8 mouse cellular contexts compared by ENCODE assay signal in the genomic region with DNA sequence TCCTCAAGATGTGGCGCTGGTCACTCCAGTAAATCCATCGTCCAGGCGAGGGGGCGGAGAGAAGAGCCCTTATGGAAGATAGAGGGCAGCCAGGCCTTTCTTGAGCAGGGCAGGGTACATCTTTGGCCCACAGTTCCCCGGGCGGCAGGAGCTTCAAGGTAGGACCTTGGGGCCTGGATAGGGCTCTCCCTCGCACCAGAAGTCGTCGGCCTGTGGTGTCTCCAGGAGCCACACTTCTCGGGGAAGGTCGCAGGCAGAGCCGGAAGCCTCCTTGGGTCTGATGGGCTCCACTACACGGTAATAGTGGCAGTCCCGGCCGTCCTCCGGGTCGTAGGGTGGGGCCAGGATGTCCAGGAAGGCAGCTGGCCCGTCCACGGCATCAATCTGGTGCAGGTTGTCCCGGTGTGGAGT. TPM values are rescaled to one million over a fixed set of nuclear protein-coding genes. Genes with fewer than 3 reads are reported as not detected.
DNase-seq lines count a peak whose midpoint lies in the region; ATAC-seq lines count a peak whose summit lies in the region.

No protein-coding gene starts in this region.

- H3K9ac ChIP-seq in midbrain, embryonic 12.5 days (replicated peaks), result peak overlapping the region; percentile 91

- peaks cover 33% of the 10 kb centered on the region for H3K4me1 ChIP-seq in heart, embryonic 10.5 days
- H3K4me1 ChIP-seq in midbrain, embryonic 12.5 days, result peaks cover 28% of the 10 kb centered on the region

- 0 out of 2 replicates have a peak, but pooled peaks cover 3% of the 10 kb centered on the region for H3K36me3 ChIP-seq in heart, embryonic 10.5 days
- H3K36me3 ChIP-seq in midbrain, embryonic 12.5 days, result no peaks in the 10 kb centered on the region

- no peaks in the 10 kb centered on the region for H3K9me3 ChIP-seq in heart, embryonic 10.5 days
- no peaks in the 10 kb centered on the region for H3K9me3 ChIP-seq in midbrain, embryonic 12.5 days

- WGBS in heart, embryonic 10.5 days, result under 1% methylated on average over 20 of the region's 20 CpGs
- under 1% methylated on average over 20 of the region's 20 CpGs for WGBS in midbrain, embryonic 12.5 days

- ATAC-seq in midbrain, embryonic 12.5 days (ENCODE audit: low FRiP score, low read depth), result peak; percentile 2; the same call in 1 of the 2 replicates

- peak; percentile 46 for DNase-seq in adrenal gland, postnatal 10 days
- DNase-seq in adrenal gland, adult 8-10 months, result no peak
- peak; percentile 67 for DNase-seq in 3T3-L1 (ENCODE audit: low read depth, low spot score)
- DNase-seq in c-Kit-negative CD71-positive TER-119-positive erythroid progenitor cells, embryonic 14.5 days (ENCODE audit: low read depth, low spot score), result peak; percentile 3
- no peak for DNase-seq in heart, embryonic 10.5 days (ENCODE audit: low spot score)
- DNase-seq in kidney, postnatal 14 days, result peak; percentile 26
- no peak for DNase-seq in spleen, adult 12 weeks (ENCODE audit: low spot score)

- peak overlapping the region; percentile 95 for H3K4me3 ChIP-seq in heart, embryonic 10.5 days
- peak overlapping the region; percentile 89 for H3K4me3 ChIP-seq in midbrain, embryonic 12.5 days

- peak overlapping the region; percentile 95 for H3K4me2 ChIP-seq in midbrain, embryonic 12.5 days (replicated peaks)

- no peaks in the 10 kb centered on the region for H3K27me3 ChIP-seq in heart, embryonic 10.5 days (ENCODE audit: insufficient read depth, poor library complexity, severe bottlenecking)
- peaks cover 5% of the 10 kb centered on the region; the same call in 1 of the 2 replicates for H3K27me3 ChIP-seq in midbrain, embryonic 12.5 days

- H3K27ac ChIP-seq in heart, embryonic 10.5 days, result peak overlapping the region; percentile 99
- H3K27ac ChIP-seq in midbrain, embryonic 12.5 days (replicated peaks), result peak overlapping the region; percentile 96; the same call in 1 of the 2 replicates

RNA-seq across cellular contexts. Expression of gene Ado, which starts 0.9 kb away (rescaled TPM):
- total RNA-seq in adrenal gland, postnatal 10 days (2021), result 10 to 100 TPM; 22.8 to 23.1 TPM
- total RNA-seq in adrenal gland, adult 8-10 months (2022), result 10 to 100 TPM; 23.9 to 30.6 (median 25.5) TPM
- 63.5 and 67.7 TPM in 2 replicates for polyA plus RNA-seq in heart, embryonic 10.5 days (2016; fragmentation: Nextera tagmentation; extraction: Ambion mirVana)
- polyA plus RNA-seq in midbrain, embryonic 12.5 days (2016; fragmentation: Nextera tagmentation; extraction: Ambion mirVana), result 74.8 and 75.9 TPM in 2 replicates

RNA-seq across cellular contexts. Expression of gene Egr2, which starts 12.6 kb away (rescaled TPM):
- total RNA-seq in adrenal gland, postnatal 10 days (2021), result 1 to 10 TPM; 1.1 to 1.2 TPM
- total RNA-seq in adrenal gland, adult 8-10 months (2022), result 1 to 10 TPM in 3 of 4 experiments, under 1 TPM in 1; 0.35 to 1.3 (median 1.2) TPM
- 0.13 and 0.32 TPM in 2 replicates for polyA plus RNA-seq in heart, embryonic 10.5 days (2016; fragmentation: Nextera tagmentation; extraction: Ambion mirVana)
- 0.25 and 0.26 TPM in 2 replicates for polyA plus RNA-seq in midbrain, embryonic 12.5 days (2016; fragmentation: Nextera tagmentation; extraction: Ambion mirVana)

Comparison
In these comparisons a context has a peak if more than half of its experiments do, and no peak if none do; other contexts are left out.
1. DNase-seq: peak in adrenal gland, postnatal 10 days (single experiment), 3T3-L1 (single experiment), c-Kit-negative CD71-positive TER-119-positive erythroid progenitor cells, embryonic 14.5 days (single experiment) and kidney, postnatal 14 days (single experiment); none in adrenal gland, adult 8-10 months (single experiment), heart, embryonic 10.5 days (single experiment) and spleen, adult 12 weeks (single experiment).